Mouse (Mus musculus) G1E (cell line): Measurements from ENCODE around the gene Psmb5. TPM values are rescaled to one million over a fixed set of nuclear protein-coding genes. Genes with fewer than 3 reads are reported as not detected.

Experiments
- ATAC-seq: 2 replicates; pipeline ENCODE4 v1.8.0; 2016; ENCODE audit warnings: mild to moderate bottlenecking; ENCODE audit not compliant: insufficient number of reproducible peaks, poor library complexity, low FRiP score, severe bottlenecking; ENCODE audit errors: extremely low read depth
- DNase-seq: peaks from one replicate; pipeline ENCODE4 v3.0.0; 2012; ENCODE audit warnings: low spot score
- H3K27me3 ChIP-seq: 2 replicates; pipeline ENCODE4 v1.6.1; 2012; ENCODE audit warnings: mild to moderate bottlenecking, low read length, inconsistent platforms; ENCODE audit not compliant: insufficient read depth
- H3K36me3 ChIP-seq: replicated peaks from 2 replicates; pipeline ENCODE3; 2012; ENCODE audit warnings: mild to moderate bottlenecking, inconsistent platforms
- H3K4me1 ChIP-seq: 2 replicates; pipeline ENCODE4 v1.6.1; 2012; ENCODE audit warnings: low read depth, low read length, inconsistent platforms, mixed read lengths; ENCODE audit not compliant: insufficient read depth
- H3K4me3 ChIP-seq: 2 replicates; pipeline ENCODE4 v1.5.1; 2012; ENCODE audit warnings: low read depth, mild to moderate bottlenecking, inconsistent platforms, low read length, moderate library complexity, mixed read lengths
- H3K9me3 ChIP-seq: replicated peaks from 2 replicates; pipeline ENCODE4 v1.6.1; 2012; ENCODE audit warnings: inconsistent platforms
- CTCF ChIP-seq: IDR thresholded peaks from 2 replicates; pipeline ENCODE4 v1.5.1; 2012; ENCODE audit warnings: low read depth, low read length, inconsistent platforms, mixed read lengths
- GATA1 ChIP-seq: IDR thresholded peaks from 2 replicates; pipeline ENCODE4 v1.6.1; 2012; ENCODE audit warnings: borderline replicate concordance, low read length, inconsistent platforms, mixed read lengths
- GATA2 ChIP-seq: IDR thresholded peaks from 2 replicates; pipeline ENCODE4 v1.6.1; 2012; ENCODE audit warnings: low read depth, low read length, inconsistent platforms, borderline replicate concordance
- POLR2AphosphoS5 ChIP-seq: IDR thresholded peaks from 2 replicates; pipeline ENCODE4 v1.6.1; 2012; ENCODE audit warnings: low read depth, low read length, inconsistent platforms; ENCODE audit not compliant: insufficient replicate concordance
- TAL1 ChIP-seq: conservative IDR thresholded peaks from 2 replicates; pipeline ENCODE4 v1.6.1; 2012; ENCODE audit warnings: low read depth, low read length, inconsistent platforms, mixed read lengths
- polyA plus RNA-seq: library from polyadenylated mRNA; stranded (reverse); fragments of >175 nt; gene quantifications from 2 replicates; pipeline ENCODE4 v1.2.3, GENCODE M21; 2012
- total RNA-seq, 2 experiments: library from RNA; stranded (forward) in 1 of 2; stranded (reverse) in 1 of 2; fragments of 200-1000 nt in 1 of 2; fragments of >200 nt in 1 of 2; fragmentation: Nextera tagmentation in 1 of 2; gene quantifications; 2 replicates each; pipeline ENCODE4 v1.2.3; 2014 to 2017

Psmb5 gene
- total and polyA plus RNA-seq, 3 experiments = 26.5 to 149 (median 56.8) TPM

GRCm38 (mm10) chr14:54583681-54584338 is 34.0 kb downstream of the Psmb5 start:
- H3K4me1 ChIP-seq = peaks cover 6% of the 10 kb centered on the region
- ATAC-seq = no peak
- DNase-seq = no peak

GRCm38 (mm10) chr14:54582536-54582935 is 35.3 kb downstream of the Psmb5 start:
- H3K4me1 ChIP-seq = peaks cover 14% of the 10 kb centered on the region
- ATAC-seq (no peak), DNase-seq (no peak)
- peaks cover 5% of the 10 kb centered on the region for H3K27me3 ChIP-seq
- no peak overlapping the region for H3K4me3 ChIP-seq
- H3K9me3 ChIP-seq = peaks cover 4% of the 10 kb centered on the region
- no peak for TF ChIP-seq GATA1
- H3K36me3 ChIP-seq = peaks cover 31% of the 10 kb centered on the region

More at GRCm38 (mm10) chr14:54583681-54584338, 34.0 kb downstream of the Psmb5 start:
- H3K9me3 ChIP-seq = no peaks in the 10 kb centered on the region
- no peaks in the 10 kb centered on the region for H3K27me3 ChIP-seq
- H3K36me3 ChIP-seq = peaks cover 31% of the 10 kb centered on the region
- H3K4me3 ChIP-seq = no peak overlapping the region
- 0 out of 2 replicates have a peak, but pooled peaks have one; percentile 18 for TF ChIP-seq CTCF
- no peak for TF ChIP-seq POLR2AphosphoS5
- no peak for TF ChIP-seq GATA1
- TF ChIP-seq GATA2 = no peak
- TF ChIP-seq TAL1 = no peak

- H3K4me1 ChIP-seq = peaks cover 28% of the 10 kb centered on the region
- H3K9me3 ChIP-seq = peaks cover 28% of the 10 kb centered on the region
- no peak for ATAC-seq
- H3K27me3 ChIP-seq = peaks cover 32% of the 10 kb centered on the region
- no peak for TF ChIP-seq POLR2AphosphoS5
- no peak for TF ChIP-seq CTCF
- no peak for TF ChIP-seq TAL1
- no peak for TF ChIP-seq GATA2
- no peak for TF ChIP-seq GATA1
- no peak for DNase-seq
- H3K36me3 ChIP-seq = peaks cover 21% of the 10 kb centered on the region
- no peak overlapping the region for H3K4me3 ChIP-seq
Measured at GRCm38 (mm10) chr14:54579638-54580037, 38.2 kb downstream of the Psmb5 start.

GRCm38 (mm10) chr14:54578063-54578462 is 39.8 kb downstream of the Psmb5 start:
- H3K9me3 ChIP-seq = peaks cover 28% of the 10 kb centered on the region
- DNase-seq (no peak), ATAC-seq (no peak)
- H3K4me3 ChIP-seq = peak overlapping the region; percentile 58; the same call in 1 of the 2 replicates
- H3K27me3 ChIP-seq = peaks cover 47% of the 10 kb centered on the region
- H3K4me1 ChIP-seq = peaks cover 44% of the 10 kb centered on the region
- TF ChIP-seq TAL1 = no peak
- peaks cover 7% of the 10 kb centered on the region for H3K36me3 ChIP-seq

GRCm38 (mm10) chr14:54577089-54577982 is 40.5 kb downstream of the Psmb5 start, which contains the start of gene Ajuba:
Gene Ajuba (minus strand): TSS chr14:54577558.
- Histone ChIP-seq H3K27me3 (peaks cover 48% of the 10 kb centered on the region), H3K4me1 (peaks cover 46% of the 10 kb centered on the region), H3K9me3 (peaks cover 28% of the 10 kb centered on the region), H3K36me3 (peaks cover under 1% of the 10 kb centered on the region), H3K4me3 (peak within 1 kb of the TSS; percentile 58; the same call in 1 of the 2 replicates)
- DNase-seq (no peak), ATAC-seq (no peak)
- no peak for TF ChIP-seq CTCF
- no peak for TF ChIP-seq POLR2AphosphoS5
- TF ChIP-seq GATA1 = no peak
- TF ChIP-seq TAL1 = no peak
- TF ChIP-seq GATA2 = no peak

GRCm38 (mm10) chr14:54576241-54577088 is 41.4 kb downstream of the Psmb5 start:
- H3K4me1 ChIP-seq = peaks cover 52% of the 10 kb centered on the region
- no peak for ATAC-seq
- no peak for DNase-seq
- TF ChIP-seq CTCF = no peak
- no peak for TF ChIP-seq GATA2
- TF ChIP-seq GATA1 = no peak
- TF ChIP-seq POLR2AphosphoS5 = no peak
- no peak for TF ChIP-seq TAL1
- H3K36me3 ChIP-seq = no peaks in the 10 kb centered on the region
- H3K4me3 ChIP-seq = peak overlapping the region; percentile 58; the same call in 1 of the 2 replicates
- H3K9me3 ChIP-seq = peaks cover 28% of the 10 kb centered on the region
- H3K27me3 ChIP-seq = peaks cover 55% of the 10 kb centered on the region
